Mouse (Mus musculus) neural tube, embryonic 12.5 days (tissue): ENCODE data around the gene Smpx. TPM values are rescaled to one million over a fixed set of nuclear protein-coding genes. Genes with fewer than 3 reads are reported as not detected.

Source experiments
- ATAC-seq: fragments of 200-750 bp; cut with Nextera tagmentation; 2 replicates; pipeline ENCODE4 v1.8.0; 2017; ENCODE audit warnings: low read depth, mild to moderate bottlenecking, moderate TSS enrichment, moderate library complexity; ENCODE audit not compliant: low FRiP score
- H3K27ac ChIP-seq: fragments of 300-500 bp; sonication (generic); 2 replicates; pipeline ENCODE4 v1.5.1; 2016
- H3K27me3 ChIP-seq: fragments of 300-500 bp; sonication (generic); replicated peaks from 2 replicates; pipeline ENCODE4 v1.6.1; 2016; ENCODE audit warnings: mild to moderate bottlenecking
- H3K36me3 ChIP-seq: fragments of 300-500 bp; sonication (generic); 2 replicates; pipeline ENCODE4 v1.6.1; 2016; ENCODE audit warnings: mild to moderate bottlenecking
- H3K4me1 ChIP-seq: fragments of 300-500 bp; sonication (generic); 2 replicates; pipeline ENCODE4 v1.6.1; 2016
- H3K4me2 ChIP-seq: fragments of 300-500 bp; sonication (generic); replicated peaks from 2 replicates; pipeline ENCODE4 v1.6.1; 2016; ENCODE audit warnings: mild to moderate bottlenecking
- H3K4me3 ChIP-seq: fragments of 300-500 bp; sonication (generic); 2 replicates; pipeline ENCODE4 v1.5.1; 2016
- H3K9ac ChIP-seq: fragments of 300-500 bp; sonication (generic); 2 replicates; pipeline ENCODE4 v1.6.1; 2016; ENCODE audit warnings: mild to moderate bottlenecking
- H3K9me3 ChIP-seq: fragments of 300-500 bp; sonication (generic); 2 replicates; pipeline ENCODE4 v1.6.1; 2016; ENCODE audit warnings: mild to moderate bottlenecking
- WGBS: fragments of 180-500 bp; shearing (Covaris S2); methylation state at CpG from one replicate; pipeline ENCODE4 v1.1.7; 2016; 5-methylcytosine and 5-hydroxymethylcytosine counted together
- polyA plus RNA-seq: library from polyadenylated mRNA; unstranded; fragments of >200 nt; fragmentation: Nextera tagmentation; extraction: Ambion mirVana; gene quantifications from 2 replicates; pipeline ENCODE4 v1.2.1, GENCODE M21; 2016

Smpx gene
- 1.2 and 2.9 TPM in 2 replicates for polyA plus RNA-seq

DNA sequence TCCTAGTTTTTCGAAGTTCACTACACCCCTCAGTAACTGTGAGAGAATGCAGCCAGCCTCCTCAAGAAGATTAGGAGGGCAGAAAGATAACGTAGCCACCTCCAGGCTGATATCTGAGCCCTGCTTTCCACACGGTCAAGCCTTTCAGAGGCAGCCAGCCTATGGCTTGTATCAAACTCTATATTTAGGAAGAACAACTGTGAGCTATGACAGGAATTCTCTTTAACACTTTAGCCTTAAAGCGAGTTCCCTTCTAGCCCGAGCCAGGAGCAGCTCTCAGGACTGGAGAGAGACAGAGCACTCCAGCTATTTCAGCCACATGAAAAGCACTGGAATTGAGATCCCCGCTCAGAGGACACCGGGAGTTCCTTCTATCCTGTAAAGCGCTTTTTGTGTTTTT is at the start of gene Smpx:
TSS of gene Smpx (plus strand) at position 49 of the 400 bp plus-strand sequence.
- Histone ChIP-seq H3K4me3 (no peak within 1 kb of the TSS), H3K27me3 (no peaks in the 10 kb centered on the region), H3K36me3 (no peaks in the 10 kb centered on the region), H3K4me2 (no peak within 1 kb of the TSS), H3K9me3 (no peaks in the 10 kb centered on the region), H3K9ac (no peak within 1 kb of the TSS), H3K27ac (no peak within 1 kb of the TSS), H3K4me1 (no peaks in the 10 kb centered on the region)
- ATAC-seq = no peak
- WGBS = 69% methylated on average over 8 of the region's 8 CpGs

DNA sequence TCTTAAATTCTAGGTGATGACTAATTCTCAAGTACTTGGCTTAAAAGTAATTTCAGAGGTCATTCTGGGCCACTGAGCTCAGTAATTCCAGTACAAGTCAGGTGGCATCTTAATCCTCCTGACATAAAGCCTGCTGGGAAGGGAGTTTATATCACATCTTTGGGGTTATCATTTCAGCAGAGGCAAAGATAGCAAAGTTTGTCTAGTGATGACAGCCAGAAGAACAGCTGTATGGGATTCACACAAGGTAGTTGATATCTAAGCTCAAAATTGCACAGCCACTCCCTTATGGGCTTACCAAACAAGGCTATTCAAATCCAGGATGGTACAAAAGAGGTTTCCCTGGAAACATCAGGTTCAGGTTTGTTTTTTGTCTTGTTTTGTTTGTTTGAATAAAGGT is 43.7 kb upstream of the Smpx start:
- Histone ChIP-seq H3K9ac (no peak overlapping the region), H3K9me3 (no peaks in the 10 kb centered on the region), H3K27me3 (no peaks in the 10 kb centered on the region), H3K4me3 (no peak overlapping the region), H3K36me3 (no peaks in the 10 kb centered on the region), H3K4me2 (no peak overlapping the region), H3K27ac (no peak overlapping the region), H3K4me1 (no peaks in the 10 kb centered on the region)
- no peak for ATAC-seq

DNA sequence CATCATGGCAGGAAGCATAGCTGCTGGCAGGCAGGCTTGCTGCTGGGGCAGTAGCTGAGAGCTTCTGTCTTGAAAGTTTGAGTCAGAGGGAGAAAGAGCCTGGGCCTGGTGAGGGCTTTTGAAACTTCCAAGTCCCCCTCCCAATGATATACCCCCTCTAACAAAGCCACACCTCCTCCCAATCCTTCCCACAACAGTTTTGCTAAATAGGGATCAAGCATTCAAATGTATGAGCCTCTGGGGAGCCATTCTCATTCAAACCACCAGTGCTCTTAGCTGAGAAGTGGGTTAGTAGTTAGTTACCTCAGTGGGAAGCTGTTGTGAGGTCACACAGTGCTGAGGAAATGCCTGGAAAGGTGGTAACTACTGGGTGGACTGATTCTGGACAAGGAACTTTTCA is 41.4 kb upstream of the Smpx start:
- ATAC-seq = no peak
- H3K4me1 ChIP-seq = no peaks in the 10 kb centered on the region
- H3K27me3 ChIP-seq = no peaks in the 10 kb centered on the region
- H3K9me3 ChIP-seq = no peaks in the 10 kb centered on the region
- no peak overlapping the region for H3K27ac ChIP-seq
- no peaks in the 10 kb centered on the region for H3K36me3 ChIP-seq
- H3K9ac ChIP-seq = no peak overlapping the region
- H3K4me2 ChIP-seq = no peak overlapping the region
- H3K4me3 ChIP-seq = no peak overlapping the region

DNA sequence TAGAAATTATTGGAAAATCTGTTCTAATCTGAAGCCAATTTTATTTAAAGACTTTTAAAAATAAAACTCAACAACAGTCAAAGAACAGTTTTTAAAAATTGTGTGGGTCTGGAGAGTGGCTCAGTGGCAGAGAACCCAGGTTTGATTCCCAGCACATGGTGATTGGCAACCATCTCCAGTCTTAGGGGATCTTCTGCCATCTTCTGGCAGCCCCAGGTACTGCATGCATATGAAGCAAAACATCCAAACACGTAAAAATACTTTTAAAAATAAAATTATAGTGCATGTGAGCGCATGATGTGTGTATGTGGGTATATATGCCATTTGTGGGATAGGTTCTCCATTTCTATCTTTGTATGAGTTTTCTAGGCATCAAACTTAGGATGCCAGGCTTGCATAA is 26.9 kb upstream of the Smpx start:
- Histone ChIP-seq H3K9me3 (no peaks in the 10 kb centered on the region), H3K4me3 (no peak overlapping the region), H3K9ac (no peak overlapping the region), H3K4me2 (no peak overlapping the region), H3K27ac (no peak overlapping the region), H3K27me3 (no peaks in the 10 kb centered on the region), H3K4me1 (no peaks in the 10 kb centered on the region), H3K36me3 (no peaks in the 10 kb centered on the region)
- ATAC-seq = no peak
- 78% methylated on average over 2 of the region's 2 CpGs for WGBS

DNA sequence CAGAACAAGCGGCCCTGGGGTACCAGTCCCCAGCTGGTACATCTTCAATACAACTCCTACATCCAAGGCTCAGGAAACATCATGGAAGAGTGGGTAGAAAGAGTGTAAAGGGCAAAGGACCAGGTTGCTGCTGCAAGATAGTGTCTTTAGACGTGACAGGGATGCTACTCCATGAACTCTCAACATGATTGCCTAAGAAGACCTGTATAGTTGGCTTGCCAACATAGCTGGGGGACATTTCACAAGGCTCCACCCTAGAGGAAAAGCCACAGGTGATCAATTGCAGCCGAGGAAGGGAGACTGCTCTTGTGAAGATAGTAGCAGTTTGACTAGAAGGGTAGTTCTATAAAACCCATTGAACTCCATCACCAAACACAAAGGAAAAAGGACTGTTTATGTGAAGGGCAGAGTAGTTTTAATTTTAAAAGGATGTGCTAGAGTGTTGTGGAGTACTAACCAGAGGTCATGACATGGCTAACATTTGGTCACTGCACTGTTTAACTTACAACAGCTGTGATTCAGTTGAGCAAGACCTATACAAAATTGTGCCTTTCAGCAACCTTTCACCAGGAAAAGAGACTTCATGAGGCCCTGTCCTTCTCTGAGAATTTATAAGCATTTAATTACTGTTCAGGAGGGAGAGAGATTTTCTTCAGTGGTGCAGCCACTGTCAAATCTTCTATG is 23.9 kb upstream of the Smpx start:
- no peak for ATAC-seq
- no peak overlapping the region for H3K9ac ChIP-seq
- no peaks in the 10 kb centered on the region for H3K36me3 ChIP-seq
- no peaks in the 10 kb centered on the region for H3K27me3 ChIP-seq
- H3K9me3 ChIP-seq = no peaks in the 10 kb centered on the region
- WGBS = 71% methylated on average over 3 of the region's 3 CpGs
- H3K4me3 ChIP-seq = no peak overlapping the region
- H3K27ac ChIP-seq = no peak overlapping the region
- H3K4me2 ChIP-seq = no peak overlapping the region
- no peaks in the 10 kb centered on the region for H3K4me1 ChIP-seq

DNA sequence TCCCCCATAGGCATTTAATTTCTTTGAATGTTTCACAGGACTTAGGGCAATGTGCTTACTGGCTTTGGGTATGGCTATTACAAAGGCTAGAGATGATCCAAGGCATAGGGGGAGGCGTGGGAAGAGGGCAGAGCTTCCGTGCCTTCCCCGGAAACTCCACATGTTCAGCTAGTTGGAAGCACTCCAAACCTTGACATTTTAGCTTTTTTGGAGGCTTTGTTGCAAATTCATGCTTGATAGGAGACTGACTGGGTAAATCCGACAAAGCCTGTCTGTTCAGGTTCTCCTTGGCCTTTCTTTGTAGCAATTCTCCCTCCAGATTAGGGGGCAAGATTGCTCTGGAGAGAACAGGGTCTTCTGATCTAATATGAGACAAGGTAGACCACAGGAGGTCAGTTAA is 7.5 kb upstream of the Smpx start:
- Histone ChIP-seq H3K9me3 (no peaks in the 10 kb centered on the region), H3K36me3 (no peaks in the 10 kb centered on the region), H3K4me3 (no peak overlapping the region), H3K9ac (no peak overlapping the region), H3K4me2 (no peak overlapping the region), H3K27ac (no peak overlapping the region), H3K4me1 (no peaks in the 10 kb centered on the region), H3K27me3 (no peaks in the 10 kb centered on the region)
- 90% methylated on average over 4 of the region's 4 CpGs for WGBS
- ATAC-seq = no peak

DNA sequence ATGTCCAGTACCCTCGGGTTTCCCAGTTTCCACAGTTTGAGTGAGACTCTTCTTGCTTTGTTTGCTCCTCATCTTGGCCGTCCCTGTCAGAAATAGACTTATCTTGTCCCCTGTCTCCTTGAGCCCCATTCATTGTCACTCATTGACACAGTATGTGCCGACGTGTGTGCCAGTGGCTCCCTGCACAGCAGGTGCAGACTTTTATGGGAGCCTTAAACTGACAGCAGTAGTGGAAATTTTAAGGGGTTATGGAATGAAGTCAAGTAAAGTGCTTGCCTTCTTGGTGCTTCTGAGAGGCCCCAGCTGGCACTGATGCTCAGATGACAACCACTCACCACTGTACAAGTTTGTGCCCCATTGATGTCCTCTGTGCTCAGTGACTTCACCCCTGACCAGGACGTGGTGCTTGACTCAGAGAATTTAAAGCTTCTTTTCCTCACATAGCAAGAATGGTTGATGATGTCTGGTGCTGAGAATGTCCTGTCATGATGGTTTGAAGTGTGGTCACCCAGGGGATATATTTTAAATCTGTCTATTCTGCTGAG is 1.0 kb upstream of the Smpx start:
- Histone ChIP-seq H3K9me3 (no peaks in the 10 kb centered on the region), H3K4me2 (no peak overlapping the region), H3K9ac (no peak overlapping the region), H3K27me3 (no peaks in the 10 kb centered on the region), H3K4me3 (no peak overlapping the region), H3K36me3 (no peaks in the 10 kb centered on the region), H3K4me1 (no peaks in the 10 kb centered on the region), H3K27ac (no peak overlapping the region)
- 65% methylated on average over 5 of the region's 5 CpGs for WGBS
- no peak for ATAC-seq

DNA sequence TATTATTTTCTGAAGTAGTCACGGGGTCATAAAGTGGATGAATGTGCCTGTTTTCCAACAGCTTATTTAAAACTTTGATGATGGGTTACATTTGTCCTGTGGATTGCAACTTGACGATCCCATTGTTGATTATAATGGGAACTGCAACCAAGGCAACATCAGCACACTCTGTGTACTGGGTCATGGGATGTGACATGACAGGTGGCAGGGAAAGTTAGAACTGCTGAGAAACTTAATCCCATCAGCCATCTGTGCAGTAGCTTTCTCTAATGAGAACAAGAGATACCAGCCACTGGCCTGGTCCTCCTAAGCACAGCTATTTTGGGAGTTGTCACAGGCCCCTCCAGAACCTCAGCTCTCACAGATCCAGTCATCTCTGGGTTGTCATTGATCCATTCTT is 8.5 kb downstream of the Smpx start:
- Histone ChIP-seq H3K9me3 (no peaks in the 10 kb centered on the region), H3K36me3 (no peaks in the 10 kb centered on the region), H3K4me1 (no peaks in the 10 kb centered on the region), H3K9ac (no peak overlapping the region), H3K27me3 (no peaks in the 10 kb centered on the region), H3K4me2 (no peak overlapping the region), H3K27ac (no peak overlapping the region), H3K4me3 (no peak overlapping the region)
- ATAC-seq = no peak
- 87% methylated on average over 2 of the region's 2 CpGs for WGBS

DNA sequence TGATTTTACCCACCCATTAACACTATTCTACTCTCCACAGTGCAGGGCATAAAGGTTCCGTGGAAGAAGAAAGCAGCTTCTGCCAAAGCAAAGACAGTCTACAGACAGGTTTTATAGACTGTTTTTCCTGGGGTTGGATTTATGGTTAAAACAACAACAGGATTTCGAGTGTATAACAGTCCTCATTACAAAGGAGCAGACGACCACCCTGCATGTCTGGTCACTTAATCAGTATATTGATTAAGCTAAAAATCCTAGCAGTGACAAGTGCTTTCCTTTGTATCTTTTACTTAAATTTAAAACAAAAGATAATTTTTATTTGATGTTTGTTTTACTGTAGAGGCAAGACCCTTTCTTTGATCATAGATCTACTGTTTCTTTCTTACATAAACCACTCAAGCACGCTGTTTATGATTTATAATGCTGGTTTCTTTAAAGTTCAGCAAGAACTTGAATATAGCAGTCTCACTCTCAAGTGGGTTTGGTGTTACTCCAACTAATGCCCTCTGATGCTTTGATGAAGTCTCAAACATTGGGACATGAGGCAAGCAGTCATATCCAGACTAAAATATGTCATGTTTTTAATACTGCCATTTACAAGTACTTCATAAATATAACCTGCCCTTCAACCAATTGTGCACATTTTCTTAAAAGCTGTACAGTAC is 10.0 kb downstream of the Smpx start:
- no peaks in the 10 kb centered on the region for H3K9me3 ChIP-seq
- H3K36me3 ChIP-seq = no peaks in the 10 kb centered on the region
- no peak overlapping the region for H3K27ac ChIP-seq
- H3K4me3 ChIP-seq = no peak overlapping the region
- H3K4me2 ChIP-seq = no peak overlapping the region
- H3K9ac ChIP-seq = no peak overlapping the region
- H3K27me3 ChIP-seq = no peaks in the 10 kb centered on the region
- no peak for ATAC-seq
- no peaks in the 10 kb centered on the region for H3K4me1 ChIP-seq
- 59% methylated on average over 4 of the region's 4 CpGs for WGBS

DNA sequence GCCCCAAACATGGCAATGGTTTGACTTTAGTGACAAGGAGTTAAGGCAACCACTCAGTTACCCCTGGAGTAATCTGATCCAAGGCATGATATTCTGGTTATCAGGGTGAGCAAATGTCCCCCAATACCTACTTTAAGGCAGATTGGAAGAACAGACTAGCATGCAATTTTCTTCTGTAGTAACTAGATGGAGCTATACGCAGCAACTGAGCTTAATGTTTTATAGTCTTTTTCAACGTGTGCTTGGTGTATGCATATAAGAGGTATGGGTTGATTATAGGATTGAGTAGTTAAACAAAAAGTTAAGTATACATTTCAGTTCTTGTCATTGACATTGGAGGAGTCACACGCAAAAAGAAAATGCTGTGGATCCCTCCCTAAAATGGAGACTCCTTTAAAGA is 21.2 kb downstream of the Smpx start:
- Histone ChIP-seq H3K27me3 (no peaks in the 10 kb centered on the region), H3K4me2 (no peak overlapping the region), H3K9ac (no peak overlapping the region), H3K9me3 (no peaks in the 10 kb centered on the region), H3K4me3 (no peak overlapping the region), H3K4me1 (no peaks in the 10 kb centered on the region), H3K36me3 (no peaks in the 10 kb centered on the region), H3K27ac (no peak overlapping the region)
- WGBS = 55% methylated on average over 3 of the region's 3 CpGs
- no peak for ATAC-seq

DNA sequence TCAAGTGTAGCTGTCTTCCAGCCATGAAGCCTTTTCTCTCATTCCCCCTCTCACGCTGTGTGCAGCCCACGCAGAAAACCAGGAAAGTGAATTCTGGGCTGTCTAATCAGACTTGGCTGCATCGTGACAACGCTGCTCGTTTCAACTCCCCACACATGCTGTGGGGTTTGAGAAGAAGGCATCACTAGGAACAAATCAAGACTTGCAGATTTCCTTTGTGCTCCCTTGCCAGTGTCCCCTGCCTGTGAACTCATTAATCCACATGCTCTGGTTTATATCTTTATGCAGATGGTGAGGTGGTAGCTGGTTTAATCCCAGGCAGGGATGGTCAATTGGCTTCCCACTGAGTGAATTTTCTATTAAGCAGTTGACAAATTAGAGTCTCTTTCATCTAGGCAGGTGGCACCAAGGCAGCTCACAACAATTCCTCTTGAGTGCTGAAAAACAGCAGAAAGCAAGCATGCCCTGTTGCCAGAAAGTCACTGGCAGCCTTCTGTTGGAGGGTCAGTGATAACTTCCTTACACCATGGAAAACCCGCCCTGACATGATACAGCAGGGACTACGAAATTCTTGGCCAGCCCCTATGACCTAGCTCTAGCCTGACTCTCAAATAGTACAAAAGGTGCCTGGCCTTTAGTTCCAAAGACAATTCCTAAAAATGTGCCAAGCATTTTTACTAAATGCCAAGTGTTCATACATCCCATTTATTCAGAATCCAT is 32.1 kb downstream of the Smpx start:
- 30% methylated on average over 7 of the region's 7 CpGs for WGBS
- 0 out of 2 replicates have a peak, but pooled peaks have one; percentile 17 for ATAC-seq
- no peaks in the 10 kb centered on the region for H3K36me3 ChIP-seq

DNA sequence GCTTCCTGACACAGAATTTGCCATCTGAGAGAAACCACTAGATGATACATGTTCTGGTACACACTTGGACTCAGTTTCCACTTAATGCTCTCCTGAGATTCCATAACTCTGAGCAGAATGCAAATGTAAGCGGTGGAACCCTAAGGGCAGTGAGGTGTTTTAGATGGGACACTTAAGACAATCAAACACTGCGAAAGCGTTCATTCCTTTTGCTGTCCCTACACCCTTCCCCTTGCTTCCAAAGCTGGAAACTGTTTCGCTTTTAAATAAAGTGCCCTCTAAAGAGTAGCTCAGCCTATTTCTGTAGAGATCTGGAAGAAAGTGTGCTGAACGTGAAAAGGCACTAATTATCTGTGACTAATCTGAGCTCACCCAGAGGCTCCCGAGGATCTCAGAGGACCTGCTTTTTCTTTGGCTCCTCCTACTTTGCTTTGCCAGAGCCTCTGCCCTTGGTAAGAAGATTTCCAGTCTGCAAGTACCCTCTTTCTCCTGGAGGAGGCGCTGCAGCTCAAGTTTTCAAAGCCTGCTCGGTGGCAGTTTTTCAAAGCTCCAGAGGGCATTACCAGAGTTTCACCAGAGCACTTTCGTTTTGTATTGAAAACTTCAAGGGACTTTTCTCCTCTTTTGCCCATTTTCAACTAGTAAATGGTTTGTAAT is 33.1 kb downstream of the Smpx start:
- no peak overlapping the region for H3K9ac ChIP-seq
- H3K4me1 ChIP-seq = no peaks in the 10 kb centered on the region
- no peaks in the 10 kb centered on the region for H3K9me3 ChIP-seq
- H3K27me3 ChIP-seq = no peaks in the 10 kb centered on the region
- peak; percentile 78 for ATAC-seq
- H3K27ac ChIP-seq = no peak overlapping the region
- H3K4me2 ChIP-seq = 0 out of 2 replicates have a peak overlapping the region, but pooled peaks have one; percentile 4
- 29% methylated on average over 9 of the region's 9 CpGs for WGBS
- no peaks in the 10 kb centered on the region for H3K36me3 ChIP-seq
- H3K4me3 ChIP-seq = no peak overlapping the region

More for the DNA sequence above, 32.1 kb downstream of the Smpx start:
- Histone ChIP-seq H3K9ac (no peak overlapping the region), H3K4me3 (no peak overlapping the region), H3K27ac (no peak overlapping the region), H3K27me3 (no peaks in the 10 kb centered on the region), H3K4me1 (no peaks in the 10 kb centered on the region), H3K9me3 (no peaks in the 10 kb centered on the region), H3K4me2 (no peak overlapping the region)
